Mouse (Mus musculus) intestine, embryonic 15.5 days (tissue): Measurements from ENCODE around the gene Arxes2. TPM values are rescaled to one million over a fixed set of nuclear protein-coding genes. Genes with fewer than 3 reads are reported as not detected.
"Not testable (repeated sequence)": the region's sequence is repeated elsewhere in the genome, so short reads cannot be mapped to it uniquely, and the experiment has no call there.

Experiments used
- ATAC-seq: fragments of 200-750 bp; cut with Nextera tagmentation; 2 replicates; pipeline ENCODE4 v1.8.0; 2017; ENCODE audit warnings: moderate TSS enrichment, moderate library complexity
- H3K27ac ChIP-seq: fragments of 300-500 bp; sonication (generic); 2 replicates; pipeline ENCODE4 v1.5.1; 2015; ENCODE audit warnings: mild to moderate bottlenecking, inconsistent platforms
- H3K27me3 ChIP-seq: fragments of 300-500 bp; sonication (generic); replicated peaks from 2 replicates; pipeline ENCODE4 v1.6.1; 2015; ENCODE audit warnings: inconsistent platforms
- H3K36me3 ChIP-seq: fragments of 300-500 bp; sonication (generic); 2 replicates; pipeline ENCODE4 v1.6.1; 2015; ENCODE audit warnings: inconsistent platforms
- H3K4me1 ChIP-seq: fragments of 300-500 bp; sonication (generic); replicated peaks from 2 replicates; pipeline ENCODE4 v1.6.1; 2015; ENCODE audit warnings: inconsistent platforms
- H3K4me2 ChIP-seq: fragments of 300-500 bp; sonication (generic); replicated peaks from 2 replicates; pipeline ENCODE4 v1.6.1; 2015; ENCODE audit warnings: mild to moderate bottlenecking, inconsistent platforms
- H3K4me3 ChIP-seq: fragments of 300-500 bp; sonication (generic); replicated peaks from 2 replicates; pipeline ENCODE4 v1.5.1; 2015; ENCODE audit warnings: inconsistent platforms
- H3K9ac ChIP-seq: fragments of 300-500 bp; sonication (generic); 2 replicates; pipeline ENCODE4 v1.6.1; 2015; ENCODE audit warnings: inconsistent platforms
- H3K9me3 ChIP-seq: fragments of 300-500 bp; sonication (generic); 2 replicates; pipeline ENCODE4 v1.6.1; 2016; ENCODE audit warnings: inconsistent platforms
- WGBS: fragments of 180-500 bp; shearing (Covaris S2); methylation state at CpG from one replicate; pipeline ENCODE4 v1.1.7; 2015; 5-methylcytosine and 5-hydroxymethylcytosine counted together
- polyA plus RNA-seq: library from polyadenylated mRNA; unstranded; fragments of >200 nt; fragmentation: Nextera tagmentation; extraction: Ambion mirVana; gene quantifications from 2 replicates; pipeline ENCODE4 v1.2.1, GENCODE M21; 2015

Arxes2 gene
- 73.9 and 86.6 TPM in 2 replicates for polyA plus RNA-seq

DNA sequence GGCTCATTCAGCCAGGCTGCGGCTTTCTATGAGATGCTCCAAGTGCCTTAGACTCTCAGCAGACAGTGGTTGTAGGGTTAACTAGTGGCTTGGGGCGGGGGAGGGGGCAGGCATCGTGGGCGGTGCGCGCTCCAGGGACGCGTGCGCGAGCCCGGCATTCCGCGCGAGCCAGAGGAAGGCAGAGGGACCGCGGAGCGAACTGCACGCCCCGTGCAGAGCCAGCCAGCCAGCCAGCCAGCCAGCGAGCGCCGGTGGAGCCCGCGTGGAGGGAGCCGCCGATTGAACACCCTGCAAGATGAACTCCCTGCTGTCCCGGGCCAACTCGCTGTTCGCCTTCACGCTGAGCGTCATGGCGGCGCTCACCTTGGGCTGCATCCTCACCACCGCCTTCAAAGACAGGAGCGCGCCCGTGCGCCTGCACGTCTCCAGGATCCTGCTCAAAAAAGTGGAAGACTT lies at the start of gene Arxes2:
Arxes2 (plus strand) TSS at position 161 of the 456 bp plus-strand sequence.
- H3K4me1 ChIP-seq, H3K9me3 ChIP-seq, H3K9ac ChIP-seq, H3K36me3 ChIP-seq, H3K27ac ChIP-seq, H3K27me3 ChIP-seq: not testable (repeated sequence)
- peak; percentile 95 for ATAC-seq
- H3K4me2 ChIP-seq: peak within 1 kb of the TSS; percentile 38
- H3K4me3 ChIP-seq: 0 out of 2 replicates have a peak within 1 kb of the TSS, but pooled peaks have one; percentile 9
- 18% methylated on average over 9 of the region's 39 CpGs for WGBS

DNA sequence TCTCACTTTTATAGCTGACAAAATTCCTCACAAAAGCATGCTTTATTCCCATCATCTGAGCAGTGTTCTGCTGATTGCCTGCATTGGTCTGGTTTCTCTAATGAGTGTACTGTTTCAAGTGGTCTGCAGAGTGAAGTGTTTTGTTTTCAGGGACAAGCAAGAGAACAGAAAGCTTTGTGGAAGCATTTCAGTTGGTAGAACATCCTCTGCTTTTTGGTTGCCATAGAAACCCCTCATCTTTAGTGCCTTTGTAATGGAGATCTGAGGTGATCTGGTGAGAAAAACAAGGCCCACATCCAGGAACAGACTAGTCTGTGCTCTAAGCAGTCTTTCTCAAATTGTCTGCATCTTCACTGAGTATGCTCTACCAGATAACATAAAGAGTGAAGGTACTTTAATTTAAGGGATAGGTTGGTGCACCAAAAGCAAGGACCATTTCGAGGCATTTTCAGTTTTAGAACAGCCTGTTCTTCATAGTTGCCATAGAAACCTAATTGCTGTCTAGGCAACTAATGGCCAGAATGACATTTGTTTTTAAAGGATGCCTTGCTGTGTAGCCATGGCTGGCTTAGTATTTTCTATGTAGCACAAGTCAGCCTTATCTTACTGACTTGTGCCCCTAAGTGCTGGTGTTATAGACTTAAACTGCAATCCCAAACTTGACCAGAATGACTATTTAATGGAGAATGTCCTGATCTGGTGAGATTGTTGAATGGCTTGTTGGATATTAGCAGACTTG lies 44.8 kb upstream of the Arxes2 start:
- Histone ChIP-seq H3K4me3 (no peak overlapping the region), H3K36me3 (no peaks in the 10 kb centered on the region), H3K4me2 (no peak overlapping the region), H3K9ac (no peak overlapping the region), H3K4me1 (no peaks in the 10 kb centered on the region), H3K27me3 (no peaks in the 10 kb centered on the region), H3K9me3 (no peaks in the 10 kb centered on the region), H3K27ac (no peak overlapping the region)
- 79% methylated on average over 1 of the region's 1 CpGs for WGBS
- ATAC-seq: no peak

DNA sequence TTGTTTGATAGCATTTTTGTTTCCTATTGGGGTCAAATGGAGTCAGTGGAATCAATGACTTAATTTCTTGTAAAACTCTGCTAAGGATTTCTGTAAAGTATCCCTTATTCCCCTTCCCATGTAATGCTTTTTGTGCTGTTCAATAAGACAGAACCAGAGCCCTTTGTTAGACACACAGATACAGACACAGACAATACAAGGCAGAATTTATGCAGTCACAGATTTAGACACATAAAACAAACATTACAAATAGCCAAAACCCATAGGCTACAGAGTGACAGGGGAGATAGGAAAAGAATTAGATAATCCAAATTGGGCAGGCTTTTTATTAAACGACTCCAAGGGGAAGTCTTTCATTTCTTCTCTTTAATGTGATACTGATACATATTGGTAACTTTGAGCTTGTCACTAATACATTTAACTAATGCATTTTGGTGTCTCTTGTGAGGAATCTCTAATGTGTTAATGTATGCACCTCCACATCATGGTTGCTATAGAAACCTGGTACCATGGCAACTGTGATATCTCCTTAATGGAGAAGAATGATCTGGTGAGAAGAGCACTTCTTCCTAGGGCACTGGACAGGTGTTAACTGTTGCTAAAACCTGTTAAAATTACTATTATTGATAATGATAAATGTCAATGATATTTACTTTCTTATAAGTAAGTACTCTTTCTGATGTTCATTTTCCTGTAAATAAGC lies 36.5 kb upstream of the Arxes2 start:
- Histone ChIP-seq H3K36me3 (no peaks in the 10 kb centered on the region), H3K9me3 (no peaks in the 10 kb centered on the region), H3K9ac (no peak overlapping the region), H3K4me3 (no peak overlapping the region), H3K27ac (no peak overlapping the region), H3K27me3 (no peaks in the 10 kb centered on the region), H3K4me2 (no peak overlapping the region), H3K4me1 (no peaks in the 10 kb centered on the region)
- no peak for ATAC-seq
- 86% methylated on average over 1 of the region's 1 CpGs for WGBS

DNA sequence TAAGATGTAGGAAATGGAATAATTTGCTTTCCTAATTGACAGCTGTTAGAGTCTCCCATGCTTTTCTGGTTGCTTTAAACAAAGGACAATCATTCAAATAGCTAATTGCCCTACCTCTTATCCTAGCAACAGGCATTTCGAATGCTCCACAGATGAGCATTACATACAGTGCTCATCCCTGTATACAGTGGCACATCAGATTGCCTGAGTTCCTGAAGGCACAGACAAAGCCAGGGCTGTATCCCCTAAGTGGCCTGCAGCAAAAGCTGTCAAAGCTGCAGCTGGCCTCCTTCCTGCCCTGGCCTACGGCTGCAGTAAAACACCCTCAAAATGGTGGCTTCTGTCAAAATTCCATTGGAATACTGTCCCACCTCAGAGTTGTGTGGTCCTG lies 35.9 kb upstream of the Arxes2 start:
- H3K27ac ChIP-seq: no peak overlapping the region
- H3K27me3 ChIP-seq: no peaks in the 10 kb centered on the region
- ATAC-seq: no peak
- H3K4me1 ChIP-seq: no peaks in the 10 kb centered on the region
- 67% methylated on average over 2 of the region's 2 CpGs for whole genome bisulfite sequencing
- H3K36me3 ChIP-seq: no peaks in the 10 kb centered on the region
- no peaks in the 10 kb centered on the region for H3K9me3 ChIP-seq
- H3K4me3 ChIP-seq: no peak overlapping the region
- no peak overlapping the region for H3K9ac ChIP-seq
- no peak overlapping the region for H3K4me2 ChIP-seq

DNA sequence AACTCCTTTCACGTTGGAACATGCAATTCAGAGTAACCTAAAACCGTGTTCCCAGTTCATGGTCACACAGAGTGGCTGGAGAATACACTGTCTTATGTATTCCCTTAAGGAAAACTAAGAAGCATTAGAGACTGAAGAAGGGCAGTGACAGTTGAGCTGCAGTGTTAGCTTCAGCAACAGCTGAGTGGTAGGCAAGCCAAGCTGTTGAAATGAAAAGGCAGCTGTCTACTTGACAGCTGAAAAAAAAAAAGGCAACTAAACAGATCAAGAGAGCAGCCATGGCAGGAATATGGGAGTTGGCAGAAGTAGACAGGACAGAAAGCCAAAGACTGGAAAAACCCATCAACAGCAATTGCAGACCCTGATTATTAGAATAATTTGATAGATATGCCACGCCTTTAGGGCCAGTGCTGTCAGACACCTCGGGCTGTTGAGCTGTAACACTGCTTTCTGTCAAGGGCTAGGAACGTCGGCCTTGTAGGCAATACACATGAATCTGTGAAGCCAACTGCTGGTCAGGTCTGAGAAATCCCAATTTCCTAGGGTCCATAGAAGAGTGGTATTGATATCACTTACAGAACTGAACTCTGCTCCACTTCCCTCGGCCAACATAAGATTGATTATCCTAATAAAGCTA lies 34.9 kb upstream of the Arxes2 start:
- Histone ChIP-seq H3K9me3 (no peaks in the 10 kb centered on the region), H3K27me3 (no peaks in the 10 kb centered on the region), H3K4me1 (no peaks in the 10 kb centered on the region), H3K9ac (no peak overlapping the region), H3K4me2 (no peak overlapping the region), H3K4me3 (no peak overlapping the region), H3K27ac (no peak overlapping the region), H3K36me3 (no peaks in the 10 kb centered on the region)
- WGBS: 78% methylated on average over 7 of the region's 7 CpGs
- ATAC-seq: no peak

DNA sequence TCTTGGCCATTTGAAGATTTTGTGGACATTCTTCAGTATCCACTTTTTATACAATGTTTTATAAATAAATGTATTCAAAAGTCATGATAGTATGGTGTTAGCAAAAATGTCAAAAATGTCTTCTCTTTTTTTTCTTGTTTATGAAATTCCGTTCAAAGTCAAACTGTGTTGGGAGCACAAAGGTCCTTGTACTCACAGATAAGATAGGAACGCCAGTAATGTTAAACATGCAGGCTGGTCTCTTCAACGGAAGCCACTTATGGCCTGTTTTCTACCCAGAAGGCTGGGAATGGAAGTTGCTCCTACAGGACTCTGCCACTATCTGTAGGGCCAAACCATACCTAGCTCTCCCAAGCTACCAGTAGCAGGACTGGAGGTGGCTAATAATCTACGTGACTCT lies 34.1 kb upstream of the Arxes2 start:
- Histone ChIP-seq H3K9ac (no peak overlapping the region), H3K9me3 (no peaks in the 10 kb centered on the region), H3K36me3 (no peaks in the 10 kb centered on the region), H3K4me3 (no peak overlapping the region), H3K4me2 (no peak overlapping the region), H3K27me3 (no peaks in the 10 kb centered on the region), H3K27ac (no peak overlapping the region), H3K4me1 (no peaks in the 10 kb centered on the region)
- 60% methylated on average over 4 of the region's 4 CpGs for WGBS
- ATAC-seq: no peak

DNA sequence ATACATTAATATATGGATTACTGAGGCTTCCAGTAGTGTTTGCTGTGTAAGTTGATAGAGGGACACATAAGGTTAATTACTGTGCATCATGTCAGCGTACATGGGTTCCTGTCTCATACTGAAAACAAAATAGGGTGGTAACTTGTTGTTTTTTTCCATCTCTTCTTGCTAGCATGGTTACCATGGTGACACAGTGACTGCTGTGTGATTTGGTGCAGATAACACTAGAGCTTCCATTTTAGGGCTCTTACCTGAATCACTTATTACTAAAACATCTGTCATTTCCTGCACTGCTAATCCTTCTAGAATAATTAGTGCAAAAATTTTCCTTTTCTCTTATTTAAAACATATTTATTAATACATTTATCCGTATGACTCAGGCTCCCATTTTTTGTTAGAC lies 31.3 kb upstream of the Arxes2 start:
- ATAC-seq: no peak
- no peak overlapping the region for H3K27ac ChIP-seq
- H3K27me3 ChIP-seq: no peaks in the 10 kb centered on the region
- H3K4me3 ChIP-seq: no peak overlapping the region
- H3K36me3 ChIP-seq: no peaks in the 10 kb centered on the region
- H3K9ac ChIP-seq: no peak overlapping the region
- H3K9me3 ChIP-seq: no peaks in the 10 kb centered on the region
- 69% methylated on average over 2 of the region's 2 CpGs for WGBS
- H3K4me2 ChIP-seq: no peak overlapping the region
- H3K4me1 ChIP-seq: no peaks in the 10 kb centered on the region

DNA sequence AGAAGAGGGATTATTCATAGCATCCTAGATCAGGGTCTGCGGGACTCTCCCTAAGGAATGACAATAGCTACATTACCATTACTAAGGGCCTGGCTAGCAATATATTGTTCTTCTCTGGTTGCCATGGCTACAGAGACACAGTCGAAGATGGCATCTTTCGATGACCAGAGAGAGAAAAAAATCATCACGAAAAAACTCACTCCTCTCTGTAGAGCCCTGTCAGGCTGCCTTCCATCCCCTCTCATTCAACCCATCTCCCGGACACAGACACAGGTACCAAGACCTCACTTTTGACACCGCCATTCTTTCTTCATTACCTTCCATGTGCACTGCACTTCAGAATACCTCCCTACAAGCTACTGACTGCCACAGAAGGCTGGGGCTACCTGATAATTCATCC lies 30.5 kb upstream of the Arxes2 start:
- no peaks in the 10 kb centered on the region for H3K36me3 ChIP-seq
- WGBS: 50% methylated on average over 6 of the region's 6 CpGs
- H3K4me1 ChIP-seq: no peaks in the 10 kb centered on the region
- no peaks in the 10 kb centered on the region for H3K27me3 ChIP-seq
- H3K4me3 ChIP-seq: no peak overlapping the region
- H3K27ac ChIP-seq: no peak overlapping the region
- no peak for ATAC-seq
- no peaks in the 10 kb centered on the region for H3K9me3 ChIP-seq
- H3K9ac ChIP-seq: no peak overlapping the region
- no peak overlapping the region for H3K4me2 ChIP-seq

DNA sequence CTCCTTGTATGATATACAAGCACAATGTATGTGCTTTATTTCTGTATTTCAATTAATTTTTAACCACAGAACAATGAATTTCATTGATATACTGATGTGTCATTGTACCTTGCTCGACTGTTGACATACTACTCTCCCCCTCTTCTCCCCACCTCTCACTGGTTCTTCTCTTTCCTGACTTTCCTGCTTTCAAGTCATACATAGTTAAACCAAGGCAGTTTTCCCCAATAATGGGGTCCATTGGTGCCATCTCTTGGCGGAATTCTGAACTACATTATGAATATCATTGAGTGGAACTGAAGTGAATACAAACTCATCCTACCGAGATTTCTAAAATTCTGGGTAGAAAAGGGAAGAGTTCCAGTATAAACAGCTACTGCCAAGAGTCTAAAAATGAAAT lies 30.0 kb upstream of the Arxes2 start:
- WGBS: 18% methylated on average over 3 of the region's 3 CpGs
- Histone ChIP-seq H3K36me3 (no peaks in the 10 kb centered on the region), H3K9ac (no peak overlapping the region), H3K27ac (no peak overlapping the region), H3K9me3 (no peaks in the 10 kb centered on the region), H3K4me1 (no peaks in the 10 kb centered on the region), H3K4me3 (no peak overlapping the region), H3K4me2 (no peak overlapping the region), H3K27me3 (no peaks in the 10 kb centered on the region)
- no peak for ATAC-seq

DNA sequence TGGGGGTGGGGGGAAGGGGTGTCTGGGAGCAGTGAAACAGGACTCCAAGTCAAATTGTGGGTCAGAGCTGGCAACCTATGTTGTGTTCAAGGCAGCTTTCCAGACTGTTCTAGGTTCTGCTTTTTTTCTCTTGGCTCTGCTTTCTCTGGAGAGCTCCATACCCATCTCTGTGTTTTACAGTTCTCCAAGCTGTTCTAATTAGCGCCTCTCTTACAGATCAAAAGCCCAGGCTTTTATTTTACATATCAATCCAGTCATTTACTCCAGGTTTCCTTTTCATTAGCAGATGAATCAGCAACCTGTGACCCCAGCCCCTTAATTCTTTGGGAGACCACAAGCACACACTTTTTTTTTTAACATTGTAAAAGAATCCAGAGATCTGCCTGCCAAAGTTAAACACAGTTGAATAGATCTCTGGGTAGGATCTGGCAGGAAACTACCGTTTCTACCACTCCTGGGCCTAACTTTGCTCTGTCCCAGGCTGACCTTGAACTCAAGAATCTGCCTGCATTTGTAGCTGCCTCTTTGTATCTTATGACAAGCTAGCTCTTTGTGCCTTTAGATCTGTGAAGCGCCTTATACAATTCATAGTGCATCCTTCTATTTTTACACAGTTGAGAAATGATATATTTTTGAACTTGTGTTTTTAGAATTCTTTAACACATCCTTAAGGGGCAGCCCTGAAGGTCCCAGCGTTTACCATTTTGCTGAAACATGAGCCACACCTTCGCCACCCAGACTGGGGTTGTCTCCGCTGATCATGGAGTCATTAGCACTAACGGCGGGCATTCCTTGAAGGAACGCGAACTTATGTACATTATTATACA lies 19.8 kb upstream of the Arxes2 start:
- no peak for ATAC-seq
- 71% methylated on average over 10 of the region's 10 CpGs for WGBS
- H3K4me2 ChIP-seq: no peak overlapping the region
- H3K27me3 ChIP-seq: no peaks in the 10 kb centered on the region
- H3K9me3 ChIP-seq: no peaks in the 10 kb centered on the region
- H3K9ac ChIP-seq: no peak overlapping the region
- H3K4me1 ChIP-seq: no peaks in the 10 kb centered on the region
- H3K27ac ChIP-seq: no peak overlapping the region
- no peaks in the 10 kb centered on the region for H3K36me3 ChIP-seq
- H3K4me3 ChIP-seq: no peak overlapping the region

DNA sequence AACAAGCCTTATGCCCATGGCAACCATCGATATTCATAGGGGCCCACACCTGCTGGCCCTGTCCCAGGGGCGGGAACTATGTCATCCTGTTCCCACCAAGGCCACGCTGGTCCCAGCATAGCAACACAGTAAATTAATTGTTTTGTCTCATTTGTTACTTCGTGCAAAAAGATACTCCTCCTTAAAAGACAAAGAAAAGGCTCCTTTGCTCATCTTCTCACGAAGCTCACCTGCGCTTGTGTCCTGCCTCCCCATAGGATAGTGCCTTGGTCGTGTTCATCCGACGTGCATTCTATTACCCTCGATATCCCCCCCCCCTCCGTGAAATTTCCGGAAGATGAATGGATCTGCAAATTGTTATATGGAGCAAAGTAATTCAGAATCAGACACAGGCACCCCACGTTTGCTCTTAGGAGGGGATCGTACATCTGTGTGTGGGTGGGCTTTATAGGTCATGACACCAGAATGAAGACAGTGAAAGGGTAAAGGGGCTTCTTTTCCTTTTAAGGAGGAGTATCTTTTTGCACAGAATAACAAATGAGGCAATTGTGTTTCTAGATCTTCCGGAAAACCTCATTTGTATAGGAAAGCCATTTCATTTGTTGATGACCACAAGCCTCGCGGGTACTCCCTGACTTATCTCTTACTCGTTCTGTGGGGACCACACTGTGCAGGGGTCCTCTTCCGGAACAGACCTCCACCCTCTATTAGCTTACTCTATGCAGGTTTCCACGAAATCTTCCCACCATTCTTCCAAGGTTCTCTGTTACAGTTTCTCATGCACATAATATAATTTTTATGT lies 19.0 kb upstream of the Arxes2 start:
- Histone ChIP-seq H3K4me1 (no peaks in the 10 kb centered on the region), H3K36me3 (no peaks in the 10 kb centered on the region), H3K9ac (no peak overlapping the region), H3K27me3 (no peaks in the 10 kb centered on the region), H3K27ac (no peak overlapping the region), H3K4me3 (no peak overlapping the region), H3K4me2 (no peak overlapping the region), H3K9me3 (no peaks in the 10 kb centered on the region)
- WGBS: 59% methylated on average over 20 of the region's 20 CpGs
- no peak for ATAC-seq
